Mouse (Mus musculus): Measurements from ENCODE around the gene Desi1.

GRCm38 (mm10) chr15:82014745-82015391 is 18.8 kb downstream of the Desi1 start:
- TF ChIP-seq CTCF (IDR thresholded peaks at IDR 0.05): no peak
- TF ChIP-seq EP300 (IDR thresholded peaks at IDR 0.05): no peak
